Mouse (Mus musculus) cerebellum, postnatal 10 days (tissue): Measurements from ENCODE around the gene Pacsin2.
A peak's percentile ranks its signal among the peaks of the same experiment; 100 is the strongest.
"Not testable (repeated sequence)": the region's sequence is repeated elsewhere in the genome, so short reads cannot be mapped to it uniquely, and the experiment has no call there.

Experiments used
- DNase-seq, 2 experiments: peaks; one replicate each; pipeline ENCODE4 v3.0.0; 2021; ENCODE audit warnings: mixed read lengths in 2 of 2

Gene Pacsin2

DNA sequence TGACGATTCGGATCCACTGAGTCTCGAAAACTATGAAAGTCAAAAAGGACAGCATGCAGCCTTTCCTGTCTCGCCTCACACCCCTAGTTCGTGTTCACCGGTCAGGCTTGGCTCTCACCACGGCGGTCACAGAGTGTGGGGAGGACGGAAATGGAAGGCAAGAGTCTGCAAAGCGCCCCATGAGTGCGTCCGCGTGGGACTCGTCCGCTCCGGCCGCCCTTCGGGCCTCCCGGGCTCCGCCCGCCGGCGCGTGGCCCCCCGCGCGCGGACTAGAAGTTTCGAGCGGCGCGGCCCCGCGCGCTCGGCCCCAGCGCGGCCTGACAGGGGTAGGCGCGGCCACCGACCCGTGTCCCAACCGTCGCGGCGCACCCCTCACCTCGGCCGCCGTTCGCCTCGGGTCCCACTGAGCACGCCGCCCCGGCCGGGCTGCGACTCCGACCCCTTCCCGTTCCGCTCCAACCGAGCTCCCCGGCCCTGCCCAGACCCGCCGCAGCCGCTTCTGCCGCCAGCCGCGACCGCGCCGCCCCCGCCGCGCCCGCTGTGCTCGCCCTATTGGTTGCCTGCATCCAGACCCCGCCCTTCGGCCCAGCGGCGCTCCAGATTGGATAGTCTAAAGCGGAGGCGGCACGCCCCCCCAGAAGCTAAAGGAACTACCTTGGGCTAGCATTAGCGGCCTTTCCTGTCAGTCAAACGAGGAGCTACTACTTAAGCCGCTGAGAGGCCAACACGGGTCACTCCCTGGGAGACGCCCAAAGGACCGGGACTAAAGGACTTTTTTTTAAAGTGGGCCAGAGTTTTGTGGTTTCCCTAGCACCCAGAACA, at the start of gene Pacsin2:
Gene Pacsin2 (minus strand): TSS at position 524 of the 822 bp plus-strand sequence.
- DNase-seq, result peak; percentile 97 to 98

DNA sequence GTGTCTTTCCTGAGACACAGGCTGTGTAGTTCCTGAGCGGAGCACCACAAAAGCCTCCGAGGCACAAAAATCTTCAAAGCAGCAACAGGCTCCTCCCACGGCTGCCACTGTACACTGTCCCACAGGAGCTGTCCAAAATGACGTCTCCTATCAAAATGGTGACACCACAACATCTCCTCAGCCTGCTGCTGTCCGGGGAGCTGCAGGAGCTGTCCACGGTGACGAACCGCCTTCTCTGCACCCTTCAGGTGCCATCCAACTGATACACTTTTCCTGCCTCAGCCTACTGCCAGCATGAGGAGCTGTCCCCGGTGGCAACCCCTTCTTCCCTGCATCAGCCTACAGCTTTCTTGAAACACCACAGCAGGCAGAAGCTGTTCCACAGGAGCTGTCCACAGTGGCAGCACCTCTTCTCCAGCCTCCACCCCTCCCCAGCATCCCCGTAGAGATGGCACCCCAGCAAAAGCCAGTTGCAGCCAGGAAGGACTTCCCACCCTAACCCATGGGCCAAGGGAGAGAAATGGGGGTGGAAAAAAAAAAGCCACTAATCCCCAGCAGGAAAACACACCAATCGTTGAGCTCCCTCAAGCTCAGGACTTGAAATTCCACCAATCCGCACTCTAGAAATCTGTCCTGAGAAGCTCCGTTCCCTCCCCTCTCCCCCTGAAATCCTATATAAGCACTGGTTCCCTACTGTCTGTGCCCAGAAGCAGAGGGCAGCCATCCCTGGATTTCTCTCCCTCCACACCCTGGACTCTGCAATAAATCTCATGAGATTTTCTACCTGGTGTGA, 48.3 kb upstream of the Pacsin2 start:
- no peak for DNase-seq

DNA sequence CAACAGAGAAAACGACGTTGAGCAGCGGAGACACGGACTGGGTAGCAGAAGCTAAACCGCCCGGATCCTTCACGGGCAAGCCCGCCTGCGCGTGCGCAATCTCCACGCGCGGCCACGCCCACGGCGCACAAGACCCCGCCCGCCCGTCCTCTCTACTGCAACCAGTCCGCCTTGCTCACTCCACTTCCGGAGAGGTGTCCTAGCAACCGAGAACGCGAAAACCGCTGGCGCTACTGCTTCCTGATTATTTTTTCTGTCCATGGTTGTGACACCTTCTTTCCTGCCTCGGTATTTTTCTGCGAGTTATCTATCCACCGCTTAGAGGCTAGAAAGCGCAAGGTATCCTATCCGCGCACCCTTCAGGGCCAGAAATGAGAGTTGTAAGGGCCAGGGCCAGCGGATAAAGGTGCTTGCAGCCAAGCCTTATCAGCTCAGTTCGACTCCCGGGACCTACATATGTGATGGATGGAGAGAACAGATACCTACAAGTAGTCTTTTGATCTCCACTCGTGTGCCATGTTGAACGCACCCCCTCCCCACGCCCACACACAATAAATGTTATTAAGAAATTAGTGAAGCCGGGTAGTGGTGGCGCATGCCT, 46.5 kb upstream of the Pacsin2 start, which contains the start of gene Ttll1:
Gene Ttll1 (minus strand): TSS at position 89 of the 601 bp plus-strand sequence.
- peak; percentile 96 to 97 for DNase-seq

DNA sequence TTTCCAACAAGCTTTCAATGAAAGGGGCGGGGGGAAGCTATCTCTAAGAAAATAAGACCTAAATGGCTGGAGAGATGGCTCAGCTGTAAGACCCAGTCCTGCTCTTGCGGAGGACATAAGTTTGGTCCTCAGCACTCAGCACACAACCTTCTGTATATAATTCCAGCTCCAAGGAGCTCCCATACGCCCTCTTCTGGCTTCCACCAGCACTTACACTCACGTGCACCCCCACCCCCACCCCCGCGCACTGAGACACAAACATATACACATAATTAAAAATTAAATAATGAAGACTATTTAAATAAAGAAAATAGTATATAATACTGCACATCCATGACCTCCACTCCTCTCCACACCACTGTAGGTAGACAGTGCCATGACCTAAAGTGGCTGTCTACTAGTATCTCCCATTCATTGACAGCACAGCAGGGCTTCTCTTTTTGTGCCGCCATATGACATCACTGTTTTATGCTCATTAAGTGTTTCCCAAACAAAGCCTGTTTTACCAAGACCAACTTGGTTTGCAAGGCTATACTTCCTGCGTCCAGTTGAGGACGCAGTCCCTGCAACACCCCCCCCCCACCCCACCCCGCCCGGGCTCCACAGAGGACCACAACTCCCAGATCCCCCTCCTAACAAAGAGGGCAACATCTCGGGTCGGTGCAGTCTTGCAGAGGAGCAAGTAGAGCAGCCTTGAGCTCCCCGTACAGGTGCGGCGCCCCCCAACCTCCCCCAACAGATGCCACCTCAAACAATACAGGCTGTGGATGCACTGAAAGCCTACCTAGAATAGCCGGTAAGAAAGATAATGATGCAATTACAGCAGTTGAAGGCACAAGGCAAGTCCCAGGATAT, 45.8 kb upstream of the Pacsin2 start:
- DNase-seq, result peak in 1 of 2 experiments; percentile 17

DNA sequence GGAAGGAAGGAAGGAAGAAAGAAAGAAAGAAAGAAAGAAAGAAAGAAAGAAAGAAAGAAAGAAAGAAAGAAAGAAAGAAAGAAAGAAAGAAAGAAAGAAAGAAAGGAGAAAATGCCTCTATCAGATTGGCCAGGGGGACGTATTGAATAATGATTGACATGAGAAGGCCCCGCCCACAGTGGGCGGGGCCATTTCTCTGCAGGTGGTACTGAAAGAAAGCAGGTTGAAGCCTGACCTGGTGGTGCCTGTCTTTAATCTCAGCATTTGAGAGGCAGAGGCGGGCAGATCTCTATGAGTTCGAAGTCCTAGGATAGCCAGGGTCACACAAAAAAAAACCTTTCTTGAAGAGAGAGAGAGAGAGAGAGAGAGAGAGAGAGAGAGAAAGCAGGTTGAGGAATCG, 37.1 kb upstream of the Pacsin2 start:
- not testable (repeated sequence) for DNase-seq

DNA sequence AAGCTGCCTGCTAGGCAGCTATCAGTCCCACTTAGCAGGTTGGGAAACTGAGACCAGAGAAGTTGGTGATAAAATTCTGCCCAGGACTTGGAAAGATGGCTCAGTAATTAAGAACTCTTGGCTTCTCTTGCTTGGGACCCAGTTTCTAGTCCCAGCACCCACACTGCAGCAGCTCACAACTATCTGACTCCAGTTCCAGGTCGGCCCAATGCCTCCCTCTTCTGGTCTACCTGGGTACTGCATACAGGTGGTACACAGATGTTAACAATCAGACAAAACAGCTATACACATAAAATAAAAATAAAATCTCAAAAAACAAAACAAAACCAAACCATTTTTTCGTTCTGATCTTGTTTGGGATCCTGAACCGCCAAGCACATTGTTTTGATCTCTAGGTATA, 35.9 kb upstream of the Pacsin2 start:
- peak; percentile 34 to 43 for DNase-seq

DNA sequence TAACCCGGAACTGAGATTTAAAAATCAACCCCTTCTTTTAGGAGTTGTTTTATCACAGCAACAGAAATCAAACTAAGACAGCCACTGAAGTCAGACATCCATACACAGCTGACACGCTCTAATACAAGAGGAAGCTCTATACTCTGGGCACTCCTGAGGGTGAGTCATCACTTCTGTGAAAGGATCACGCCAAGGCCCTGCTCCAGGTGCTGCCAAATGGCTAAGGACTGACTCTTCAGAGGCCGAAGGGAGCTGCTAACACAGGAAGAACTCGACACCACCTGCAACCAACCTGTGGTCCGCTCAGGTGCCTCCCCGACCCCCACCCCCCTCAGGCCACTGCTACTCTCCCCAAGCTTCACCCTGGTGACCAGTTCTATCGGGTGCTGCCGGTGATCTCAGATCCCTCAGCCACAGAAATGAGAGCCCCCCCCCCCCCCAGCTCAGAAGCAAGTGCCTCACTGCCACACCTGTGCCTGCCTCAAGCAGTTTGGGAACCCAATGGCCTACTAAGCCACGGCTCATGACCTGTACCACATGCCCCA, 34.9 kb upstream of the Pacsin2 start:
- no peak for DNase-seq

DNA sequence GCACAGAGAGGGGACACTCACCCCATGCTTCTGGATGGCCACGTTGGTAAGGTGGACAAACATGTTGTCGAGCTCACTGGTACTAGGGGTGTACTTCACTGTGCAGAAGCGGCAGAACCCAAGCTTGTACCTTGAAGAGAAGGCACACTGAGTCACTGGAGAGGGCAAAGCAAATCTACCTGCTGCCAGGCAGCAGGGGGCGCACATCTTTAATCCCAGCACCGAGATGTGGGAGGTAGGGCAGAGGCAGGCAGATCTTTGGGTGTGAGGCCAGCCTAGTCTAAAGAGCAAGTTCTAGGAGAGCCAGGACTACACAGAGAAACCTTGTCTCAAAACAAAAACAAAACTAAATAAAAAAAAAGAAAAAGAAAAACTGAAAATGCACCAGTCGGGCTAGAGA, 32.9 kb upstream of the Pacsin2 start:
- DNase-seq, result no peak

DNA sequence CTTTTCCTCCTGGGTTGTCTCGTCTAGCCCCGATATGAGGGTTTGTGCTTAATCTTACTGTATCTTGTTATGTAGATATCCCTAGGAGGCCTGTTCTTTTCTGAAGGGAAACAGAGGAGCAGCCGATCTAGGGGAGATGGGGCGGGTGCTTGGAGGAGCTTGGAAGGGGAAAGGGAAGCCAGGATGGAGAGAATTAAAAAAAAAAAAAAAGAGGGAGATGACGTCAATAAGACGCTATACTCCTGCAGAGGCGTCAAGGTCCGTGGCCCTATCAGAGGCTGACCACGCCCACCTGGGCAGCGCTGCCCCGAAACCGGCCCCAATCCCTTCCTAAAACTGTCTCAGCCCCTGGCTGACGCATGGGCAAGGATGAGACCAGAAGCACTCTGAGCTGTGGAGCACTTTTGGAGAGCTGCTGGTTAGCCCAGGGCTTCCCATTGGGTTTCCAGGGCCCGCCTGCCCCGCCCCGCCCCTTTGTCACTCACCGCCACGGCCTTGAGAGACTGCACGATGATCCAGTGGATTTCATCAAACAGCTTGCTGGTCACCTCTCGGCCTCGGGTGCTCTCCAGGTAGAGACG, 31.5 kb upstream of the Pacsin2 start:
- no peak for DNase-seq

DNA sequence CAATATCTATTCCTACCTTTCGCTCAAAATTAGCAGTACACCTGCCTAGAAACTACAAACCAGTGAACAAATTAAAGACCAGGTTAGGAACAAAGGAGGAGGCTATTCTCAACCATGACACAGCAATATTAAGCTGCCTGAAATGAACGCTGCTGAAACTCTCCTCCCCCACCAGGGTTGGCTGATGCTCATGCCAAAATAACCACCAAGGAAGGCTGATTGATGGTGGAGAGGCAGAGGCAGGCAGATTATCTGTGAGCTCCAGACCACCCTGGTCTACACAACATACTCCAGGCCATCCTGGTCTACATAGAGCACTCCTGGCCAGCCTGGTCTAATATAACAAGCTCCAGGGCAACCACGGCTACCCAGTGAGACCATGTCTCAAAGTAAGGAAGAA, 30.8 kb upstream of the Pacsin2 start:
- DNase-seq, result no peak

DNA sequence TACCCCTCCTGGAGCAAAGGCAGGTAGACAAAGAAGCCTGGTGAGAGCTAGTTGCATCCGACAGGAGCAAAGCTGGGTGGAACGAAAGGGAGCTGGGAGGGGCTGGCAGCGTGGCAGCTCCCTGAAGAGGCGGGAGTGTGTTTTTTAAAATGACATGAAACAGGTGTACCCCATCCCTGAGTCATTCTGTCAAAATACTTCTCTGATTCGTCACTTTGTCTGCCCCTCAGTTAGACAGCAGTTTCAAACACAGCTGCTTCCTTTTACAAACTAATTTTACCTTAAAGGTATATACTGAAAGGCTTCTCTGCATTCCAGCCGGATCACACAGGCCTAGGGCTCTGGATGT, 30.1 kb upstream of the Pacsin2 start:
- DNase-seq, result no peak

DNA sequence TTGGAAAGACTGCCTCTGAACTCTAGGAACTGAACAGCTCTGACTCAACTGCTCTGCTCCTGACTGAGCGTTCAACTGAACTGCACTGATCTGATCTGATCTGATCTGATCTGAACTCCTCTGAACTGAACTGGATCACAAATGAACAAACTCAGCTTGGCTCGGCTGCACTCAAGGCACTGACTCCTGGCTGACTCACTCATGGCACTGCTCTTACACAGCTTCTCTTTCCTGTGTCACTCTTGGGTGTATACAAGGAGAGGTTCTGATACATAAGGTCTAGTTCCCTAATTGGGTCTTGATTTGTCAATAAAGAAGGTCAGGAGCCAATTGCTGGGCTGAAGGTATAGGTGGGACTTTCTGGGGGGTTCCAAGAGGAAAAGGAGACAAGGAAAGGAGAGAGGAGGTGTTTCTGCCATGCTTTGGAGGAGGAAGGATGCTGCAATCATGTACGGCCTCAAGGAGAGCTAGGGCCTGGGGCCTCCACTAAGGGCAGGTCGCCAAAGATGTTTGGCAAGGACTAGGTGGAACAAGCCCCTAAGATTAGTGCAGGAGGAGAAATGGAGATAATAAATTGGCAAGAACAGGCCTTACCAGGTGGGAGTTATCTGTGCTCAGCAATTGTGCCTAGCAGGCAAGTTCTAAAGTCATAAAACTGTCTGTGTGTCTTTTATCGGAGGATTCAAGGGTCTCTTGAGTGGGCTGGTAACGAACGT, 29.6 kb upstream of the Pacsin2 start:
- no peak for DNase-seq

DNA sequence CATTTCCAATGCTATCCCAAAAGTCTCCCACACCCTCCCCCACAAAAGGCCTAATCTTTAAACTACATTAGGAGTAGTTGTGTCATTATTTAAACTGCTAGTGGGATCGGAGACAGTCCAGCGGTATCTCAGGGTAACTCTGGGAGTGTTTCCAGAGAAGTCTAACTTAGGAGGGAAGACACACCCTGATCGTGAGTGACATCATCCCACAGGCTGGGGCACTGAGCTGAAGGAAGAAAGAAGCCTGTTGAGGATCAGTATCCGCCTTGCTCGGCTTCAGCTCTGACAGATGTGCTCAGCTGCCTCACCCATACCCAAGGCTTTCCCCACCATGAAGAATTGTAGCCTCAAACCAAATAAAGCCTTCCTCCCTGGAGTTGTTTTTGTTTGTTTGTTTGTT, 27.5 kb upstream of the Pacsin2 start:
- DNase-seq, result no peak

DNA sequence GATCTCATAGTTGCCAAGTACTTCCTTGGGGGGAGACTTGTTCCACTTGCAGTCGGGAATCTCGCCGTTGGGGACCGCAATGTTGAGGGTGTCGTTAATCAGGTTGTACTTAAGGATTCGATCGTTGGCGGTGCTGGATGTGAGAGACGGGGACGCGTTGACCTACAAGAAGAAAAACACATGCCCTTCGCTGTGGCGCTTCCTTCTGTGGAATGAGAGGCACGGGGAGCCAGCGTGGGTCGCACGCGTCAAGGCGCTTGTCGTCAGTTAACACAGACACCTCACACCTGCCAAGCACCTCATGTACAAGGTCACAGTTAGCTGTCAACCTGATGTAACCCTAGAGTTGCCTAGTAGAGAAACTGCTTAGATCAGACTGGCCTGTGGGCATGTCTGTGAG, 25.1 kb upstream of the Pacsin2 start:
- DNase-seq, result no peak

DNA sequence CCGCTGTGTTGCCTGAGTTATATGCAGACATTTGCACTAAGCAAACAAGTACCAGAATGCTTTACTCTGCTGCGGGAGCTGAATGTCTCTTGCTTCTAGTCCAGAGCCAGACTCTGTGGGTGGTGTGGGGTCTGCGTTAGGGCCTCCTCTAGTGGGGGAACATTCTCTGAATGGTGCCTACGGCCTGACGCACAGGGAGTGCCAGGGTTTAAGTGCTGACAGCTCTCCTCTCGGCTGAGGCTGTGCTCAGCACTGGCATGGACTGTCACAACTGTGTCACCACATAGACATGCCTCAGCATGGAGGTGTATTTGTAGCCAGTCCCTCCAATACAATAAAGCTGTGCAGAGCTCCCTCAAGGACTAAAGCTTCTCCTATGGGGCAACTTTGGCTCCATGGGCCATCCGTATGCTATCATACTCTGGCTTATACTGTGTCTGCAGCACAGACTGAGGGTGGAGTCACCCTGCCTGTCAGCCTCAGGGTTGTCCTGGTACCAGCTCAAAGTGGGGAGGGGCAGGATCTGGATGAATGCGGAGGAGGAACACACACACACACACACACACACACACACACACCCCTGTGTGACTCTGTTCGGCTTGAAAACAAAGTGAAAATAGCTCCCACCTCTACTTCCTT, 23.2 kb upstream of the Pacsin2 start:
- DNase-seq, result no peak

DNA sequence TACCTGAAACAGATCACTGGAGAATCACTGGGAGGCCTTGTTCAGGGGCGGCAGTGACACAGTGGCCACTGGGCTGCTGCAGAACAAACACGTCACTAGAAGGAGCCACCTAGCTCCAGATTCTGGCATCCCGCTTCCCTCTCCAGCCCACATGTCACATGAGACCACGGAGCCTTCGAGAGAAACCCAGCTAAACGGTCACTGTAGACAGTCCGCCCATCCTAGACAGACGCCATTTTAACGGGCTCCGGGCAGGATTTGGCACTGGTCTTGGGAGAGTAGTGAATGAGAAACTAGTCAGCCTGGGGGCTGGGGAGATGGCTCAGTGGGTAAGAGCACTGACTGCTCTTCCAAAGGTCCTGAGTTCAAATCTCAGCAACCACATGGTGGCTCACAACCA, 19.9 kb upstream of the Pacsin2 start:
- no peak for DNase-seq

DNA sequence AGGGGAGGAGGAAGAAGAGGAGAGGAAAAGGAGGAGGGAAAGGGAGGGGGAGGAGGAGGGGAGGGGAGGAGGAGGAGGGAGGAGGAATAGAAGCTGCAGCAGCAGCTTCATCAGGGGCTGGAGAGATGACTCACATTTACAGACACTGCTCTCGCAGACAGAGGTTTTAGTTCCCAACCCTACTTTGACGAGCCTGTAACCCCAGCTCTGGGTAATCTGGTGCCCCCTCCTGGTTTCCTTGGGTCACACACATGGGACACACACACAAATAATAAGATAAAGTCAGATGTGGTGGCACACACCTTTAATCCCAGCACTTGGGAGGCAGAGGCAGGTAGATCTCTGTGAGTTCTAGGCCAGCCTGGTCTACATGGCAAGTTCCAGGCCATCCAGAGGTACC, 19.1 kb upstream of the Pacsin2 start:
- DNase-seq, result peak; percentile 34 to 35

DNA sequence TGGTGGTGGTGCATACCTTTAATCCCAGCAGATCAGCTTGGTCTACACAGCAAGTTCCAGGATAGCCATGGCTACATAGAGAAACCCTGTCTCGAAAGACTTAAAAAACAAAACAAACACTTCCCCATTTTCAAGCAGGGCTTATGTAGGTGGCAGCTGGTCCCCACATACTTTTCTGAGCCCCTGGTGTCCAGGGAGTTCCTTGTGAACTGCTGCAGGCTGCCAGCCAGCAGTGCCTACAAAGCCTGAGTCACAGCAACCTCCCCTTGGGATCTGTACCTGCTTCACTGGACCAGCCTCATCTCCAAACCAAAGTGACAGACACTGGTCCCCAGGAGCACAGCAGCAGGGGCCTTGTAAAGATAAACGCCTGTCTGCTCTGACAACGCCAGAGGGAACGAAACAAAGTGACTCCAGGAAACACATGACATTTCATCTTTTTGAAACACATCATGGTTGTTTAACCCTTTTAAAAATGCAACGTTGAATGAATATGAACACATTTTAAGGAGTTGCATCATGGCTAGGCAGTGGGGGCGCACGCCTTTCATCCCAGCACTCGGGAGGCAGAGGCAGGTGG, 18.3 kb upstream of the Pacsin2 start:
- no peak for DNase-seq

DNA sequence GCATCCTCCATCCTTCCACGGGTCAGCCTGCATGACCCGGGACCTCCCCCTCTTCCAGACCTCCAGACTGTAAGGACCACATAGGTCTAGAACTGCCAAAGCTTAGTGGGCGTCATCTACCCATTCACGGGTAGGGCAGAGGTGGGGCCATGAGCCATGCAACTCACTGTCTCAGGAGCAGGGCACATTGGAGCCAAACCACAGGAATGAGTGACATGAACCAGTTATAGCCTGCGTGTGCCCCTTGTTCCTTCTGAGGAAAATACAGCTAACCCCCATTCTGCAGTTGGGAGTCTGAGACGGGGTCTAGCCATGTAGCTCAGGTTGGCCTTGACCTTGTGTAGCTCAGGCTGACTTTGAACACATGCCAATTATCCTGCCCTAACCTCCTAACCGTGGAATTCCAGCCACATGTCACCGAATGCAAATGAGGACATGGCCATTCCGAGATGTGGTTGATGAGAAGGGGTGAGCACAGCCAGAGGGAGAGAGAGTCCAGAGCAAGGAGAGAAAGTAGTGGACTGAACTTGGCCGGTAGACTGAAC, 16.9 kb upstream of the Pacsin2 start:
- no peak for DNase-seq

DNA sequence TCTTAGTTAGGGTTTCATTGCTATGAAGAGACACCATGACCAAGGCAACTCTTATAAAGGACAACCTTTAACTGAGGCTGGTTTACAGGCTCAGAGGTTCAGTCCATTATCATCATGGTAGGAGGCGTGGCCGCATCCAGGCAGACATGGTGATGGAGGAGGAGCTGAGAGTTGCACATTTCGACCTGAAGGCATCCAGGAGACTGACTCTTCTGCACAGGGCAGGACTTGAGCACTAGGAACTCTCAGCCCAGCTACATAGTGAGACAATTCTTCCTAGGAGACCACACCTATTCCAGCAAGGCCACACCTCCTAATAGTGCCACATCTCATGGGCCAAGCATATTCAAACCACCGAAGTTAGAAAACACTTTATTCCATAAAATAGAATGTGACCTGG, 15.4 kb upstream of the Pacsin2 start:
- no peak for DNase-seq
